In the genomic region with DNA sequence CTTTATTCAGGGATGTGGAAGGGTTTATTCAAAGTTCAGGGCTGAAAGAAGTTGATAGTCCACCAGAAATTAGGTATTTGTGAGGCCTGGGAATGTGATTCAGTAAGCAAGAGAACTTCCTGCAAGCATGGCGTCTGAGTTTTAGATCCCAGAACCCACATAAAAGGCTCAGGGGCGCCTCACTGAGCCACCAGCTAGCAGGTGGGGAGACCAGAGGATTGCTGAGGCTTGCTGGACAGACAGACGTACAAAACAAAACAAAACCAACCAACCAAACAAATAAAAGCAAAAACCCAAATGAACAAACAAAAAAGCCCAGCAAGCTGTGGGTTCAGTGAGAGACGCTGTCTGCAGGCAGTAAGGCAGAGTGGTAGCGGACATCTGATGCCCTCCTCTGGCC, we compare ENCODE assay signal across 29 mouse cellular contexts. TPM values are rescaled to one million over a fixed set of nuclear protein-coding genes. Genes with fewer than 3 reads are reported as not detected.
A peak's percentile ranks its signal among the peaks of the same experiment; 100 is the strongest.
DNase-seq lines count a peak whose midpoint lies in the region; ATAC-seq and TF ChIP-seq lines count a peak whose summit lies in the region.
"Had no signal": no experiment of that assay in that cellular context is flagged by ENCODE, and none has a peak within 500 bp of the region (broad histone marks: within the 10 kb centered on the region; RNA-seq: fewer than 3 reads in every experiment).

No protein-coding gene starts in this region.

- H3K27me3 ChIP-seq in forebrain, embryonic 12.5 days, result peaks cover 6% of the 10 kb centered on the region; the same call in 1 of the 2 replicates
- no peaks in the 10 kb centered on the region for H3K27me3 ChIP-seq in forebrain, embryonic 14.5 days (replicated peaks; ENCODE audit: control insufficient read depth, insufficient read depth, low read length)
- no peaks in the 10 kb centered on the region for H3K27me3 ChIP-seq in intestine, embryonic 14.5 days (replicated peaks; ENCODE audit: control insufficient read depth, insufficient read depth, low read length)
- no peaks in the 10 kb centered on the region for H3K27me3 ChIP-seq in intestine, embryonic 16.5 days (replicated peaks; ENCODE audit: control insufficient read depth, insufficient read depth, low read length)
- H3K27me3 ChIP-seq in midbrain, embryonic 15.5 days (replicated peaks), result no peaks in the 10 kb centered on the region
- peaks cover 11% of the 10 kb centered on the region; the same call in 1 of the 2 replicates for H3K27me3 ChIP-seq in midbrain, embryonic 13.5 days
- no peaks in the 10 kb centered on the region for H3K27me3 ChIP-seq in stomach, postnatal 0 days (ENCODE audit: control insufficient read depth, insufficient read depth, low read length)
- H3K27me3 ChIP-seq: CH12.LX; liver, embryonic 13.5 days; Patski had no signal

- peak overlapping the region; percentile 59 for H3K27ac ChIP-seq in forebrain, embryonic 12.5 days
- no peak overlapping the region for H3K27ac ChIP-seq in forebrain, embryonic 14.5 days (ENCODE audit: low read depth, low read length)
- 0 out of 2 replicates have a peak overlapping the region, but pooled peaks have one; percentile 33 for H3K27ac ChIP-seq in intestine, embryonic 14.5 days (ENCODE audit: low read depth)
- H3K27ac ChIP-seq in intestine, embryonic 16.5 days (ENCODE audit: low read length), result no peak overlapping the region
- peak overlapping the region; percentile 25 for H3K27ac ChIP-seq in midbrain, embryonic 15.5 days
- no peak overlapping the region for H3K27ac ChIP-seq in midbrain, embryonic 13.5 days
- peak overlapping the region; percentile 82 for H3K27ac ChIP-seq in stomach, postnatal 0 days (replicated peaks)
- H3K27ac ChIP-seq: hindbrain, embryonic 10.5 days; limb, embryonic 12.5 days; liver, embryonic 13.5 days had no signal

- TF ChIP-seq EP300 in stomach, postnatal 0 days (optimal IDR thresholded peaks at IDR 0.05), result no peak

- no peak overlapping the region for H3K4me2 ChIP-seq in forebrain, embryonic 12.5 days
- H3K4me2 ChIP-seq in forebrain, embryonic 14.5 days (ENCODE audit: low read length), result no peak overlapping the region
- no peak overlapping the region for H3K4me2 ChIP-seq in intestine, embryonic 14.5 days (ENCODE audit: low read length)
- no peak overlapping the region for H3K4me2 ChIP-seq in intestine, embryonic 16.5 days (ENCODE audit: low read depth, low read length)
- H3K4me2 ChIP-seq in midbrain, embryonic 15.5 days, result no peak overlapping the region
- H3K4me2 ChIP-seq in midbrain, embryonic 13.5 days (replicated peaks), result no peak overlapping the region
- 0 out of 2 replicates have a peak overlapping the region, but pooled peaks have one; percentile 8 for H3K4me2 ChIP-seq in stomach, postnatal 0 days (replicated peaks; ENCODE audit: low read depth)
- H3K4me2 ChIP-seq: limb, embryonic 12.5 days; liver, embryonic 13.5 days had no signal

- H3K4me1 ChIP-seq in forebrain, embryonic 12.5 days, result peaks cover 31% of the 10 kb centered on the region
- H3K4me1 ChIP-seq in forebrain, embryonic 14.5 days (ENCODE audit: control insufficient read depth, insufficient read depth, low read length), result peaks cover 19% of the 10 kb centered on the region
- peaks cover 18% of the 10 kb centered on the region for H3K4me1 ChIP-seq in intestine, embryonic 14.5 days (replicated peaks; ENCODE audit: control insufficient read depth, insufficient read depth, low read length)
- peaks cover 19% of the 10 kb centered on the region for H3K4me1 ChIP-seq in intestine, embryonic 16.5 days (ENCODE audit: control insufficient read depth, insufficient read depth, low read length)
- H3K4me1 ChIP-seq in midbrain, embryonic 15.5 days, result peaks cover 39% of the 10 kb centered on the region
- peaks cover 30% of the 10 kb centered on the region for H3K4me1 ChIP-seq in midbrain, embryonic 13.5 days (replicated peaks)
- 0 out of 2 replicates have a peak, but pooled peaks cover 2% of the 10 kb centered on the region for H3K4me1 ChIP-seq in stomach, postnatal 0 days (replicated peaks; ENCODE audit: control insufficient read depth, insufficient read depth)

- no peak for DNase-seq in forebrain, embryonic 14.5 days (ENCODE audit: low spot score)
- no peak for DNase-seq in intestine, embryonic 14.5 days (ENCODE audit: low spot score)
- no peak for DNase-seq in stomach, postnatal 0 days (ENCODE audit: low spot score)
- DNase-seq: adrenal gland, adult 2 months; B cell, adult 2 months; cerebellum, adult 11-12 months; cerebellum, postnatal 10 days; kidney, postnatal 4 days; liver, embryonic 13.5 days; lung, adult 2 months; lung, postnatal 14 days; right cerebral cortex, postnatal 14 days; thymus, adult 18-20 months had no signal

- H3K9me3 ChIP-seq in forebrain, embryonic 12.5 days, result no peaks in the 10 kb centered on the region
- no peaks in the 10 kb centered on the region for H3K9me3 ChIP-seq in forebrain, embryonic 14.5 days (replicated peaks; ENCODE audit: control insufficient read depth, low read length)
- H3K9me3 ChIP-seq in intestine, embryonic 14.5 days (ENCODE audit: control insufficient read depth, low read length), result no peaks in the 10 kb centered on the region
- H3K9me3 ChIP-seq in intestine, embryonic 16.5 days (ENCODE audit: control insufficient read depth, low read length), result no peaks in the 10 kb centered on the region
- H3K9me3 ChIP-seq in midbrain, embryonic 15.5 days, result no peaks in the 10 kb centered on the region
- H3K9me3 ChIP-seq in midbrain, embryonic 13.5 days, result no peaks in the 10 kb centered on the region
- no peaks in the 10 kb centered on the region for H3K9me3 ChIP-seq in stomach, postnatal 0 days (ENCODE audit: control insufficient read depth, low read length)
- H3K9me3 ChIP-seq: G1E; hindbrain, embryonic 10.5 days; limb, embryonic 12.5 days; liver, embryonic 13.5 days had no signal

- H3K4me3 ChIP-seq in forebrain, embryonic 12.5 days (replicated peaks), result no peak overlapping the region
- H3K4me3 ChIP-seq in forebrain, embryonic 14.5 days (ENCODE audit: low read depth, low read length), result no peak overlapping the region
- H3K4me3 ChIP-seq in intestine, embryonic 14.5 days (ENCODE audit: low read depth, low read length), result no peak overlapping the region
- H3K4me3 ChIP-seq in intestine, embryonic 16.5 days (ENCODE audit: low read length), result no peak overlapping the region
- no peak overlapping the region for H3K4me3 ChIP-seq in midbrain, embryonic 15.5 days
- H3K4me3 ChIP-seq in midbrain, embryonic 13.5 days (replicated peaks), result no peak overlapping the region
- no peak overlapping the region for H3K4me3 ChIP-seq in stomach, postnatal 0 days (ENCODE audit: low read depth, low read length)
- H3K4me3 ChIP-seq: erythroblast, embryonic 14.5 days; hindbrain, embryonic 10.5 days; limb, embryonic 12.5 days; liver, embryonic 13.5 days had no signal

- no peaks in the 10 kb centered on the region for H3K36me3 ChIP-seq in forebrain, embryonic 12.5 days (replicated peaks)
- H3K36me3 ChIP-seq in forebrain, embryonic 14.5 days (ENCODE audit: control insufficient read depth, insufficient read depth, low read length), result no peaks in the 10 kb centered on the region
- H3K36me3 ChIP-seq in intestine, embryonic 14.5 days (ENCODE audit: control insufficient read depth, insufficient read depth, low read length), result no peaks in the 10 kb centered on the region
- no peaks in the 10 kb centered on the region for H3K36me3 ChIP-seq in intestine, embryonic 16.5 days (ENCODE audit: control insufficient read depth, insufficient read depth, low read length)
- H3K36me3 ChIP-seq in midbrain, embryonic 15.5 days (replicated peaks), result no peaks in the 10 kb centered on the region
- H3K36me3 ChIP-seq in midbrain, embryonic 13.5 days, result no peaks in the 10 kb centered on the region
- no peaks in the 10 kb centered on the region for H3K36me3 ChIP-seq in stomach, postnatal 0 days (ENCODE audit: control insufficient read depth, insufficient read depth, low read length)
- H3K36me3 ChIP-seq: hindbrain, embryonic 10.5 days; limb, embryonic 12.5 days; liver, embryonic 13.5 days had no signal

- ATAC-seq in forebrain, embryonic 12.5 days (ENCODE audit: low FRiP score), result no peak
- ATAC-seq in forebrain, embryonic 14.5 days, result no peak
- no peak for ATAC-seq in intestine, embryonic 14.5 days (replicated peaks; ENCODE audit: low FRiP score, low TSS enrichment, low read depth)
- ATAC-seq in intestine, embryonic 16.5 days, result no peak
- no peak for ATAC-seq in midbrain, embryonic 15.5 days (replicated peaks)
- ATAC-seq in midbrain, embryonic 13.5 days, result no peak
- ATAC-seq in stomach, postnatal 0 days (ENCODE audit: low FRiP score, low TSS enrichment), result no peak
- ATAC-seq: hindbrain, embryonic 16.5 days; intestine, postnatal 0 days; Patski had no signal

- WGBS in forebrain, embryonic 12.5 days, result 31% methylated on average over 5 of the region's 5 CpGs
- WGBS in forebrain, embryonic 14.5 days, result 28% methylated on average over 5 of the region's 5 CpGs
- 66% methylated on average over 5 of the region's 5 CpGs for WGBS in intestine, embryonic 14.5 days
- 57% methylated on average over 5 of the region's 5 CpGs for WGBS in intestine, embryonic 16.5 days
- WGBS in midbrain, embryonic 15.5 days, result 41% methylated on average over 5 of the region's 5 CpGs
- WGBS in midbrain, embryonic 13.5 days, result 38% methylated on average over 5 of the region's 5 CpGs
- 65% methylated on average over 5 of the region's 5 CpGs for WGBS in stomach, postnatal 0 days

- TF ChIP-seq CTCF in stomach, postnatal 0 days (IDR thresholded peaks at IDR 0.05; ENCODE audit: low read depth), result no peak

- H3K9ac ChIP-seq in forebrain, embryonic 12.5 days, result no peak overlapping the region
- H3K9ac ChIP-seq in forebrain, embryonic 14.5 days (ENCODE audit: low read length), result no peak overlapping the region
- no peak overlapping the region for H3K9ac ChIP-seq in intestine, embryonic 14.5 days (ENCODE audit: low read length)
- no peak overlapping the region for H3K9ac ChIP-seq in intestine, embryonic 16.5 days (ENCODE audit: low read depth, low read length)
- no peak overlapping the region for H3K9ac ChIP-seq in midbrain, embryonic 15.5 days
- no peak overlapping the region for H3K9ac ChIP-seq in midbrain, embryonic 13.5 days (replicated peaks)
- H3K9ac ChIP-seq in stomach, postnatal 0 days (ENCODE audit: low read length), result no peak overlapping the region
- H3K9ac ChIP-seq: limb, embryonic 12.5 days; liver, embryonic 13.5 days had no signal

RNA-seq across cellular contexts. Expression of gene Nt5dc3, which starts 3.9 kb away (rescaled TPM):
- polyA plus RNA-seq in forebrain, embryonic 12.5 days (2016; fragmentation: Nextera tagmentation; extraction: Ambion mirVana), result 2.4 and 2.9 TPM in 2 replicates
- 6.7 and 7.6 TPM in 2 replicates for polyA plus RNA-seq in forebrain, embryonic 14.5 days (2014; fragmentation: Nextera tagmentation; extraction: Ambion mirVana)
- polyA plus RNA-seq in intestine, embryonic 14.5 days (2014; fragmentation: Nextera tagmentation; extraction: Ambion mirVana), result 1.9 and 2.2 TPM in 2 replicates
- 0.91 and 1.0 TPM in 2 replicates for polyA plus RNA-seq in intestine, embryonic 16.5 days (2015; fragmentation: Nextera tagmentation; extraction: Ambion mirVana)
- polyA plus RNA-seq in midbrain, embryonic 15.5 days (2015; fragmentation: Nextera tagmentation; extraction: Ambion mirVana), result 13.8 and 14.4 TPM in 2 replicates
- polyA plus RNA-seq in midbrain, embryonic 13.5 days (2015; fragmentation: Nextera tagmentation; extraction: Ambion mirVana), result 5.9 and 6.5 TPM in 2 replicates
- polyA plus RNA-seq in stomach, postnatal 0 days (2015; fragmentation: Nextera tagmentation; extraction: Ambion mirVana), result 1.2 TPM in 2 replicates

RNA-seq across cellular contexts. Expression of gene Gm49358, which starts 18.9 kb away (rescaled TPM):
- not detected in 2 replicates for polyA plus RNA-seq in forebrain, embryonic 12.5 days (2016; fragmentation: Nextera tagmentation; extraction: Ambion mirVana)
- polyA plus RNA-seq in forebrain, embryonic 14.5 days (2014; fragmentation: Nextera tagmentation; extraction: Ambion mirVana), result 0.88 TPM in 1 of 2 replicates, not detected in the other
- not detected in 2 replicates for polyA plus RNA-seq in intestine, embryonic 14.5 days (2014; fragmentation: Nextera tagmentation; extraction: Ambion mirVana)
- polyA plus RNA-seq in intestine, embryonic 16.5 days (2015; fragmentation: Nextera tagmentation; extraction: Ambion mirVana), result not detected in 2 replicates
- not detected in 2 replicates for polyA plus RNA-seq in midbrain, embryonic 15.5 days (2015; fragmentation: Nextera tagmentation; extraction: Ambion mirVana)
- polyA plus RNA-seq in midbrain, embryonic 13.5 days (2015; fragmentation: Nextera tagmentation; extraction: Ambion mirVana), result not detected in 2 replicates
- polyA plus RNA-seq in stomach, postnatal 0 days (2015; fragmentation: Nextera tagmentation; extraction: Ambion mirVana), result not detected in 2 replicates
- polyA plus RNA-seq: adrenal gland, adult 2 months; cortical plate, adult 2 months; erythroblast, embryonic 14.5 days; G1E; heart, embryonic 16.5 days; hindbrain, embryonic 10.5 days; hindbrain, embryonic 16.5 days; intestine, postnatal 0 days; kidney, embryonic 16.5 days; limb, embryonic 12.5 days; liver, embryonic 13.5 days; lung, adult 2 months; neural tube, embryonic 11.5 days had no signal

Comparison
In these comparisons a context has a peak if more than half of its experiments do, and no peak if none do; other contexts are left out.
1. H3K27ac ChIP-seq: peak in forebrain, embryonic 12.5 days (single experiment), intestine, embryonic 14.5 days (single experiment), midbrain, embryonic 15.5 days (single experiment) and stomach, postnatal 0 days (single experiment); none in forebrain, embryonic 14.5 days (single experiment), intestine, embryonic 16.5 days (single experiment) and midbrain, embryonic 13.5 days (single experiment).